Mouse (Mus musculus): ENCODE measurements around the gene Gm28044. TPM values are rescaled to one million over a fixed set of nuclear protein-coding genes. Genes with fewer than 3 reads are reported as not detected.
A peak's percentile ranks its signal among the peaks of the same experiment; 100 is the strongest.

Gene Gm28044
- total and polyA plus RNA-seq, 3 experiments: 1.1 to 3.6 TPM; not detected in 1

- peak within 1 kb of the TSS; percentile 71 for H3K9ac ChIP-seq (ENCODE audit: control insufficient read depth, low read depth, low read length, poor library complexity, severe bottlenecking)
- peak within 1 kb of the TSS; percentile 80 to 81 for H3K4me3 ChIP-seq (ENCODE audit: control insufficient read depth in 1 of 2, insufficient read depth in 1 of 2, low read depth in 2 of 2, low read length in 2 of 2)
- H3K9me3 ChIP-seq (replicated peaks; ENCODE audit: insufficient read depth, low read length): no peaks in the 10 kb centered on the region
- no peaks in the 10 kb centered on the region for H3K27me3 ChIP-seq (ENCODE audit: control insufficient read depth in 1 of 2, insufficient read depth in 2 of 2, low read length in 2 of 2)
- no peaks in the 10 kb centered on the region for H3K79me2 ChIP-seq (ENCODE audit: control insufficient read depth, insufficient read depth, low read length, poor library complexity)
- DNase-seq (ENCODE audit: low read depth, low spot score): peak; percentile 95
- H3K36me3 ChIP-seq (ENCODE audit: control insufficient read depth in 1 of 2, insufficient read depth in 2 of 2, low read length in 2 of 2): peaks cover 0 to 2% of the 10 kb centered on the region in 2 experiments; a peak in 1 of 4 replicates
- peak within 1 kb of the TSS; percentile 56 for H3K27ac ChIP-seq (ENCODE audit: control insufficient read depth, low read depth, low read length)
- H3K4me1 ChIP-seq (ENCODE audit: control insufficient read depth in 1 of 2, insufficient read depth in 2 of 2, low read length in 2 of 2): no peaks in the 10 kb centered on the region
- peak; percentile 20; the same call in 1 of the 2 replicates for TF ChIP-seq POLR2AphosphoS5 (IDR thresholded peaks at IDR 0.05; ENCODE audit: borderline replicate concordance, low read depth, low read length)
- TF ChIP-seq EP300 (IDR thresholded peaks at IDR 0.05; ENCODE audit: low read depth in 1 of 2, low read length in 2 of 2): 0 out of 4 replicates have a peak, but pooled peaks of 1 of the 2 experiments have one; percentile 3
- TF ChIP-seq MXI1 (IDR thresholded peaks at IDR 0.05; ENCODE audit: low read depth, low read length): peak; percentile 90
- TF ChIP-seq TCF12 (IDR thresholded peaks at IDR 0.05; ENCODE audit: low read depth, low read length): peak; percentile 57; the same call in 1 of the 2 replicates
- peak; percentile 16; the same call in 1 of the 2 replicates for TF ChIP-seq GATA1 (IDR thresholded peaks at IDR 0.05; ENCODE audit: low read depth, low read length)
- TF ChIP-seq CHD2 (IDR thresholded peaks at IDR 0.05; ENCODE audit: low read length): no peak; the same call in 1 of the 2 replicates
- TF ChIP-seq POLR2A (IDR thresholded peaks at IDR 0.05; ENCODE audit: control insufficient read depth in 1 of 2, insufficient read depth in 1 of 2, low read depth in 1 of 2, low read length in 2 of 2, poor library complexity in 1 of 2): peak in 1 of 2 experiments; percentile 89; a peak in 2 of 4 replicates
- no peak for TF ChIP-seq MEF2A (IDR thresholded peaks at IDR 0.05; ENCODE audit: extremely low read depth, insufficient replicate concordance, low read depth, low read length, poor library complexity, severe bottlenecking)
- TF ChIP-seq SIN3A (IDR thresholded peaks at IDR 0.05; ENCODE audit: low read length): peak; percentile 98
- TF ChIP-seq ELF1 (IDR thresholded peaks at IDR 0.05; ENCODE audit: low read depth, low read length): peak; percentile 97
- TF ChIP-seq NELFE (IDR thresholded peaks at IDR 0.05; ENCODE audit: low read depth, low read length): peak; percentile 93
- peak; percentile 92 for TF ChIP-seq KAT2A (conservative IDR thresholded peaks at IDR 0.05; ENCODE audit: low read depth, low read length)
- no peak for TF ChIP-seq ZC3H11A (IDR thresholded peaks at IDR 0.05; ENCODE audit: low read depth, low read length)
- TF ChIP-seq BHLHE40 (IDR thresholded peaks at IDR 0.05; ENCODE audit: borderline replicate concordance, low read depth, low read length): no peak
- TF ChIP-seq GABPA (IDR thresholded peaks at IDR 0.05; ENCODE audit: low read depth, low read length): no peak
- TF ChIP-seq HCFC1 (IDR thresholded peaks at IDR 0.05; ENCODE audit: low read depth, low read length): peak; percentile 99
- TF ChIP-seq RCOR1 (IDR thresholded peaks at IDR 0.05; ENCODE audit: low read depth, low read length): no peak
- TF ChIP-seq MYC (IDR thresholded peaks at IDR 0.05; ENCODE audit: low read depth, low read length): peak; percentile 98
- TF ChIP-seq TBP (IDR thresholded peaks at IDR 0.05; ENCODE audit: low read depth, low read length): peak; percentile 86
- peak; percentile 97 for TF ChIP-seq POLR2AphosphoS2 (IDR thresholded peaks at IDR 0.05; ENCODE audit: low read length)
- no peak for TF ChIP-seq USF2 (IDR thresholded peaks at IDR 0.05; ENCODE audit: borderline replicate concordance in 1 of 2, insufficient read depth in 1 of 2, low read depth in 1 of 2, low read length in 2 of 2)
- TF ChIP-seq MAX (IDR thresholded peaks at IDR 0.05; ENCODE audit: low read length): peak; percentile 86
- no peak; the same call in 1 of the 2 replicates for TF ChIP-seq SMC3 (IDR thresholded peaks at IDR 0.05; ENCODE audit: low read depth, low read length)
- no peak for TF ChIP-seq ZKSCAN1 (IDR thresholded peaks at IDR 0.05; ENCODE audit: low read depth, low read length)
- peak; percentile 86 for TF ChIP-seq ZMIZ1 (IDR thresholded peaks at IDR 0.05; ENCODE audit: low read depth, low read length)
- no peak for TF ChIP-seq RAD21 (IDR thresholded peaks at IDR 0.05; ENCODE audit: low read depth, low read length)
- TF ChIP-seq ETS1 (IDR thresholded peaks at IDR 0.05; ENCODE audit: low read depth, low read length): peak; percentile 50; the same call in 1 of the 2 replicates
- no peak for TF ChIP-seq ZNF384 (IDR thresholded peaks at IDR 0.05; ENCODE audit: low read depth, low read length)
Observed at GRCm38 (mm10) chr13:67305822-67306672, 54.3 kb downstream of the Gm28044 start, which contains the start of gene Zfp457. Gene Zfp457 (minus strand): TSS chr13:67306485.

Data from MEL (cell line).